ENCODE assay signal across 12 mouse cellular contexts in the genomic region with DNA sequence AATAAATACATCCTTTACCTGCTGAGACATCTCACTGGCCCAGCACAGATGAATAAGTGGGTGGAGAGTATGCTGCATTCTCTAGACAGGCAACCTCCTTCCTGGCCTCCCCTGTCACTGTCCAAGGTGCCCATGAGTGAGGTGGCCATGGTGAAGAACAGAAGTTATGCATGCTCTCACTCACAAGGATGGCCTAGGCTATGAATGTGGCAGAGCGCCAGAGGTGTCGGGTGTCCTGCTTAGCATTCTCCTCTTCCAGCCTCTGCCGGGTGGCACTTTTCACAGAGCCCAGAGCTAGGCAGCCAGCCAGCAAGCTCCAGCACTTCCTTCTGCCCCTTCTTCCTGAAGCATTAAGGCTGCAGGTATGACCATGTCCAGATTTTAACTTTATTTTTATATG. TPM values are rescaled to one million over a fixed set of nuclear protein-coding genes. Genes with fewer than 3 reads are reported as not detected.
DNase-seq lines count a peak whose midpoint lies in the region; ATAC-seq and TF ChIP-seq lines count a peak whose summit lies in the region.
"Had no signal": no experiment of that assay in that cellular context is flagged by ENCODE, and none has a peak within 500 bp of the region (broad histone marks: within the 10 kb centered on the region; RNA-seq: fewer than 3 reads in every experiment).

No protein-coding gene starts in this region.

- no peak for ATAC-seq in embryonic facial prominence, embryonic 11.5 days (replicated peaks; ENCODE audit: insufficient number of reproducible peaks, low FRiP score, low TSS enrichment, low read depth)
- ATAC-seq in lung, embryonic 14.5 days (ENCODE audit: insufficient read depth), result no peak
- ATAC-seq in kidney, embryonic 16.5 days (ENCODE audit: low FRiP score, low TSS enrichment), result no peak

- no peak for TF ChIP-seq CTCF in lung, embryonic 14.5 days (IDR thresholded peaks at IDR 0.05; ENCODE audit: low read depth)

- H3K4me1 ChIP-seq in embryonic facial prominence, embryonic 11.5 days (ENCODE audit: control insufficient read depth, insufficient read depth, low read length), result no peaks in the 10 kb centered on the region; the same call in 1 of the 2 replicates
- peaks cover 13% of the 10 kb centered on the region for H3K4me1 ChIP-seq in embryonic facial prominence, embryonic 10.5 days
- H3K4me1 ChIP-seq in lung, embryonic 14.5 days (ENCODE audit: insufficient read depth), result peaks cover 4% of the 10 kb centered on the region; the same call in 1 of the 2 replicates
- H3K4me1 ChIP-seq in kidney, embryonic 16.5 days (ENCODE audit: insufficient read depth, low read length), result no peaks in the 10 kb centered on the region

- H3K27ac ChIP-seq in embryonic facial prominence, embryonic 11.5 days (replicated peaks; ENCODE audit: low read depth, low read length), result no peak overlapping the region
- H3K27ac ChIP-seq in embryonic facial prominence, embryonic 10.5 days (replicated peaks), result no peak overlapping the region
- H3K27ac ChIP-seq in lung, embryonic 14.5 days (ENCODE audit: low read depth), result no peak overlapping the region
- no peak overlapping the region for H3K27ac ChIP-seq in kidney, embryonic 16.5 days (ENCODE audit: low read length)
- H3K27ac ChIP-seq: heart, adult 2 months; liver, embryonic 14.5 days had no signal

- no peak overlapping the region for H3K4me3 ChIP-seq in embryonic facial prominence, embryonic 11.5 days (ENCODE audit: low read depth, low read length)
- no peak overlapping the region for H3K4me3 ChIP-seq in embryonic facial prominence, embryonic 10.5 days
- no peak overlapping the region for H3K4me3 ChIP-seq in lung, embryonic 14.5 days (ENCODE audit: low read depth, low read length)
- H3K4me3 ChIP-seq in kidney, embryonic 16.5 days (ENCODE audit: low read length), result no peak overlapping the region
- H3K4me3 ChIP-seq: heart, adult 2 months had no signal

- H3K4me2 ChIP-seq in embryonic facial prominence, embryonic 11.5 days (ENCODE audit: low read depth, low read length), result no peak overlapping the region
- no peak overlapping the region for H3K4me2 ChIP-seq in lung, embryonic 14.5 days
- no peak overlapping the region for H3K4me2 ChIP-seq in kidney, embryonic 16.5 days (replicated peaks; ENCODE audit: low read depth, low read length)

- no peaks in the 10 kb centered on the region for H3K36me3 ChIP-seq in embryonic facial prominence, embryonic 11.5 days (replicated peaks; ENCODE audit: control insufficient read depth, insufficient read depth, low read depth, low read length)
- no peaks in the 10 kb centered on the region for H3K36me3 ChIP-seq in embryonic facial prominence, embryonic 10.5 days (replicated peaks)
- H3K36me3 ChIP-seq in lung, embryonic 14.5 days (ENCODE audit: insufficient read depth), result no peaks in the 10 kb centered on the region
- no peaks in the 10 kb centered on the region for H3K36me3 ChIP-seq in kidney, embryonic 16.5 days (ENCODE audit: insufficient read depth, low read length)

- H3K9ac ChIP-seq in embryonic facial prominence, embryonic 11.5 days (replicated peaks; ENCODE audit: low read length), result no peak overlapping the region
- H3K9ac ChIP-seq in lung, embryonic 14.5 days, result no peak overlapping the region
- 0 out of 2 replicates have a peak overlapping the region, but pooled peaks have one; percentile 25 for H3K9ac ChIP-seq in kidney, embryonic 16.5 days (replicated peaks; ENCODE audit: low read length)
- H3K9ac ChIP-seq: liver, embryonic 14.5 days had no signal

- DNase-seq in embryonic facial prominence, embryonic 11.5 days (ENCODE audit: low spot score), result peak; percentile 22
- DNase-seq in embryonic facial prominence, embryonic 10.5 days (ENCODE audit: low spot score), result no peak
- peak; percentile 65 for DNase-seq in lung, embryonic 14.5 days
- no peak for DNase-seq in lung, postnatal 25 days (ENCODE audit: low spot score)
- peak; percentile 40 for DNase-seq in Muller cell, postnatal 12 days (ENCODE audit: inconsistent ontology term)
- no peak for DNase-seq in left cerebral cortex, postnatal 14 days (ENCODE audit: low spot score in 2 of 2)
- no peak for DNase-seq in left cerebral cortex, postnatal 25 days (ENCODE audit: low spot score in 2 of 2)
- DNase-seq: layer of hippocampus, adult 9-11 months had no signal

- H3K9me3 ChIP-seq in embryonic facial prominence, embryonic 11.5 days (replicated peaks; ENCODE audit: control insufficient read depth, low read length), result no peaks in the 10 kb centered on the region
- H3K9me3 ChIP-seq in embryonic facial prominence, embryonic 10.5 days, result no peaks in the 10 kb centered on the region
- H3K9me3 ChIP-seq in lung, embryonic 14.5 days (ENCODE audit: low read depth, low read length), result no peaks in the 10 kb centered on the region
- no peaks in the 10 kb centered on the region for H3K9me3 ChIP-seq in kidney, embryonic 16.5 days (ENCODE audit: low read length)

- intact Hi-C loops in left cerebral cortex, postnatal 14 days (cut with DNase I), result no loop called here
- intact Hi-C loops in left cerebral cortex, postnatal 25 days (cut with DNase I), result no loop called here

- 48% methylated on average over 3 of the region's 3 CpGs for WGBS in embryonic facial prominence, embryonic 11.5 days
- 49% methylated on average over 3 of the region's 3 CpGs for WGBS in embryonic facial prominence, embryonic 10.5 days
- 17% methylated on average over 3 of the region's 3 CpGs for WGBS in lung, embryonic 14.5 days
- WGBS in kidney, embryonic 16.5 days, result 19% methylated on average over 3 of the region's 3 CpGs

- no peaks in the 10 kb centered on the region for H3K27me3 ChIP-seq in embryonic facial prominence, embryonic 11.5 days (ENCODE audit: control insufficient read depth, insufficient read depth, low read length)
- peaks cover 17% of the 10 kb centered on the region; the same call in 1 of the 2 replicates for H3K27me3 ChIP-seq in embryonic facial prominence, embryonic 10.5 days (replicated peaks; ENCODE audit: low read depth, poor library complexity, severe bottlenecking)
- no peaks in the 10 kb centered on the region for H3K27me3 ChIP-seq in lung, embryonic 14.5 days (ENCODE audit: insufficient read depth, low read length)
- no peaks in the 10 kb centered on the region for H3K27me3 ChIP-seq in kidney, embryonic 16.5 days (ENCODE audit: insufficient read depth, low read length)

RNA-seq across cellular contexts. Expression of gene Upf1, which starts 6.3 kb away (rescaled TPM):
- 20.4 and 21.0 TPM in 2 replicates for polyA plus RNA-seq in embryonic facial prominence, embryonic 11.5 days (2014; fragmentation: Nextera tagmentation; extraction: Ambion mirVana)
- polyA plus RNA-seq in embryonic facial prominence, embryonic 10.5 days (2016; fragmentation: Nextera tagmentation; extraction: Ambion mirVana), result 21.9 and 22.1 TPM in 2 replicates
- 23.3 and 27.2 TPM in 2 replicates for polyA plus RNA-seq in lung, embryonic 14.5 days (2014; fragmentation: Nextera tagmentation; extraction: Ambion mirVana)
- polyA plus RNA-seq in kidney, embryonic 16.5 days (2015; fragmentation: Nextera tagmentation; extraction: Ambion mirVana), result 10.6 and 10.9 TPM in 2 replicates
- total RNA-seq in left cerebral cortex, postnatal 14 days (2021), result 10 to 100 TPM; 49.8 to 53.4 TPM
- total RNA-seq in left cerebral cortex, postnatal 25 days (2021), result 10 to 100 TPM; 58.2 to 61.6 TPM

RNA-seq across cellular contexts. Expression of gene Comp, which starts 13.9 kb away (rescaled TPM):
- 0.17 TPM in 1 of 2 replicates, not detected in the other for polyA plus RNA-seq in embryonic facial prominence, embryonic 11.5 days (2014; fragmentation: Nextera tagmentation; extraction: Ambion mirVana)
- 0.19 and 0.37 TPM in 2 replicates for polyA plus RNA-seq in embryonic facial prominence, embryonic 10.5 days (2016; fragmentation: Nextera tagmentation; extraction: Ambion mirVana)
- 0.43 and 0.53 TPM in 2 replicates for polyA plus RNA-seq in lung, embryonic 14.5 days (2014; fragmentation: Nextera tagmentation; extraction: Ambion mirVana)
- polyA plus RNA-seq in kidney, embryonic 16.5 days (2015; fragmentation: Nextera tagmentation; extraction: Ambion mirVana), result 0.21 and 1.00 TPM in 2 replicates
- total RNA-seq in left cerebral cortex, postnatal 14 days (2021), result under 1 TPM; 0.51 to 0.72 TPM
- total RNA-seq in left cerebral cortex, postnatal 25 days (2021), result under 1 TPM; 0.23 to 0.48 TPM

RNA-seq across cellular contexts. Expression of gene Gdf1, which starts 29.8 kb away (rescaled TPM):
- 0.22 and 3.1 TPM in 2 replicates for polyA plus RNA-seq in embryonic facial prominence, embryonic 11.5 days (2014; fragmentation: Nextera tagmentation; extraction: Ambion mirVana)
- polyA plus RNA-seq in embryonic facial prominence, embryonic 10.5 days (2016; fragmentation: Nextera tagmentation; extraction: Ambion mirVana), result 5.6 and 5.7 TPM in 2 replicates
- 2.4 and 4.2 TPM in 2 replicates for polyA plus RNA-seq in lung, embryonic 14.5 days (2014; fragmentation: Nextera tagmentation; extraction: Ambion mirVana)
- polyA plus RNA-seq in kidney, embryonic 16.5 days (2015; fragmentation: Nextera tagmentation; extraction: Ambion mirVana), result 5.5 TPM in 2 replicates
- total RNA-seq in left cerebral cortex, postnatal 14 days (2021), result 10 to 100 TPM; 15.4 to 20.8 TPM
- total RNA-seq in left cerebral cortex, postnatal 25 days (2021), result 10 to 100 TPM; 17.7 to 18.9 TPM
- total RNA-seq: heart, adult 2 months; monocyte, adult 5-6 weeks had no signal

RNA-seq across cellular contexts. Expression of gene Cers1, which starts 43.8 kb away (rescaled TPM):
- 3.9 and 4.0 TPM in 2 replicates for polyA plus RNA-seq in embryonic facial prominence, embryonic 11.5 days (2014; fragmentation: Nextera tagmentation; extraction: Ambion mirVana)
- polyA plus RNA-seq in embryonic facial prominence, embryonic 10.5 days (2016; fragmentation: Nextera tagmentation; extraction: Ambion mirVana), result 2.3 and 4.1 TPM in 2 replicates
- polyA plus RNA-seq in lung, embryonic 14.5 days (2014; fragmentation: Nextera tagmentation; extraction: Ambion mirVana), result 2.7 and 3.6 TPM in 2 replicates
- 2.5 and 2.7 TPM in 2 replicates for polyA plus RNA-seq in kidney, embryonic 16.5 days (2015; fragmentation: Nextera tagmentation; extraction: Ambion mirVana)
- total RNA-seq in left cerebral cortex, postnatal 14 days (2021), result 100 to 1,000 TPM; 118 to 126 TPM
- 100 to 1,000 TPM; 105 to 111 TPM for total RNA-seq in left cerebral cortex, postnatal 25 days (2021)
- total RNA-seq: monocyte, adult 5-6 weeks had no signal

RNA-seq across cellular contexts. Expression of gene Cope, which starts 57.1 kb away (rescaled TPM):
- polyA plus RNA-seq in embryonic facial prominence, embryonic 11.5 days (2014; fragmentation: Nextera tagmentation; extraction: Ambion mirVana), result 220 and 271 TPM in 2 replicates
- 293 and 297 TPM in 2 replicates for polyA plus RNA-seq in embryonic facial prominence, embryonic 10.5 days (2016; fragmentation: Nextera tagmentation; extraction: Ambion mirVana)
- 286 and 303 TPM in 2 replicates for polyA plus RNA-seq in lung, embryonic 14.5 days (2014; fragmentation: Nextera tagmentation; extraction: Ambion mirVana)
- polyA plus RNA-seq in kidney, embryonic 16.5 days (2015; fragmentation: Nextera tagmentation; extraction: Ambion mirVana), result 389 and 439 TPM in 2 replicates
- total RNA-seq in left cerebral cortex, postnatal 14 days (2021), result 100 to 1,000 TPM; 122 to 132 TPM
- total RNA-seq in left cerebral cortex, postnatal 25 days (2021), result 100 to 1,000 TPM; 123 to 125 TPM

Comparison
In these comparisons a context has a peak if more than half of its experiments do, and no peak if none do; other contexts are left out.
1. DNase-seq: peak in embryonic facial prominence, embryonic 11.5 days (single experiment), lung, embryonic 14.5 days (single experiment) and Muller cell, postnatal 12 days (single experiment); none in embryonic facial prominence, embryonic 10.5 days (single experiment), lung, postnatal 25 days (single experiment), left cerebral cortex, postnatal 14 days (0 of 2) and left cerebral cortex, postnatal 25 days (0 of 2).